In genomic region chr11:20072174-20072573, GRCm38 (mm10) we compare ENCODE assay signal across 10 mouse cellular contexts. TPM values are rescaled to one million over a fixed set of nuclear protein-coding genes. Genes with fewer than 3 reads are reported as not detected.
DNase-seq lines count a peak whose midpoint lies in the region; ATAC-seq and TF ChIP-seq lines count a peak whose summit lies in the region.
"Had no signal": no experiment of that assay in that cellular context is flagged by ENCODE, and none has a peak within 500 bp of the region (broad histone marks: within the 10 kb centered on the region; RNA-seq: fewer than 3 reads in every experiment).

No protein-coding gene starts in this region.

- in situ Hi-C loops in CH12.LX (cut with MboI; ENCODE audit: low pct_ligation_motif_present, low pct_unique_long_range_greater_than_20kb, low sequenced_read_pairs), result loop anchor here (5.0 to 10.0 kb wide), 3 partner anchors 95 to 250 kb away; partner anchors contain the start of gene Spred2

- no peak overlapping the region for H3K9ac ChIP-seq in CH12.LX (ENCODE audit: insufficient read depth, low read depth)
- H3K9ac ChIP-seq in forebrain, postnatal 0 days, result no peak overlapping the region
- H3K9ac ChIP-seq: embryonic facial prominence, embryonic 13.5 days; limb, embryonic 15.5 days had no signal

- TF ChIP-seq CTCF in layer of hippocampus, adult 2 months (conservative IDR thresholded peaks at IDR 0.05), result peak; percentile 91
- TF ChIP-seq CTCF in CH12.LX (conservative IDR thresholded peaks at IDR 0.05 in 1 of 2, IDR thresholded peaks at IDR 0.05 in 1 of 2; ENCODE audit: low read depth in 2 of 2, low read length in 2 of 2), result peak; percentile 36 to 86; a peak in 3 of 4 replicates
- TF ChIP-seq CTCF in forebrain, postnatal 0 days (IDR thresholded peaks at IDR 0.05; ENCODE audit: low read depth), result peak; percentile 79
- TF ChIP-seq CTCF in lung, adult 2 months (IDR thresholded peaks at IDR 0.05; ENCODE audit: insufficient read depth, low read length), result 0 out of 2 replicates have a peak, but pooled peaks have one; percentile 6

- peaks cover 5 to 27% of the 10 kb centered on the region in 2 experiments for H3K4me1 ChIP-seq in CH12.LX (ENCODE audit: control insufficient read depth in 1 of 2, insufficient read depth in 2 of 2)
- H3K4me1 ChIP-seq in forebrain, postnatal 0 days (ENCODE audit: insufficient read depth), result no peaks in the 10 kb centered on the region
- no peaks in the 10 kb centered on the region for H3K4me1 ChIP-seq in lung, adult 2 months (ENCODE audit: control insufficient read depth, insufficient read depth, low read length)
- H3K4me1 ChIP-seq: embryonic facial prominence, embryonic 13.5 days; limb, embryonic 15.5 days had no signal

- peaks cover 5% of the 10 kb centered on the region for H3K79me2 ChIP-seq in CH12.LX (replicated peaks; ENCODE audit: control insufficient read depth, extremely low read depth, insufficient read depth, poor library complexity, severe bottlenecking)

- dilution Hi-C loops in CH12.LX (cut with MboI; ENCODE audit: extremely low pct_ligation_motif_present, extremely low pct_unique_long_range_greater_than_20kb, low sequenced_read_pairs), result no loop called here

- peaks cover 66 to 83% of the 10 kb centered on the region in 2 experiments for H3K36me3 ChIP-seq in CH12.LX (replicated peaks in 1 of 2; ENCODE audit: control insufficient read depth in 1 of 2, insufficient read depth in 1 of 2, low read length in 1 of 2)
- H3K36me3 ChIP-seq in forebrain, postnatal 0 days (ENCODE audit: insufficient read depth), result peaks cover 34% of the 10 kb centered on the region

- no peak for TF ChIP-seq POLR2A in CH12.LX (IDR thresholded peaks at IDR 0.05; ENCODE audit: low read depth, low read length)
- TF ChIP-seq POLR2A in lung, adult 2 months (IDR thresholded peaks at IDR 0.05; ENCODE audit: borderline replicate concordance, extremely low read depth, low read depth, low read length), result no peak

- no peak for TF ChIP-seq EP300 in CH12.LX (IDR thresholded peaks at IDR 0.05; ENCODE audit: low read length)

- peak; percentile 60 for ATAC-seq in forebrain, postnatal 0 days

- no peak overlapping the region for H3K4me3 ChIP-seq in layer of hippocampus, adult 2 months
- H3K4me3 ChIP-seq in CH12.LX (replicated peaks in 1 of 3; ENCODE audit: low read depth in 2 of 3, low read length in 2 of 3, poor library complexity in 1 of 3), result no peak overlapping the region
- H3K4me3 ChIP-seq in forebrain, postnatal 0 days (ENCODE audit: low read depth, low read length), result no peak overlapping the region
- H3K4me3 ChIP-seq in lung, adult 2 months (replicated peaks; ENCODE audit: extremely low read depth, low read depth, low read length), result no peak overlapping the region
- H3K4me3 ChIP-seq: embryonic facial prominence, embryonic 13.5 days; limb, embryonic 15.5 days had no signal

- DNase-seq in layer of hippocampus, adult 2 months (ENCODE audit: low spot score in 2 of 2), result peak; percentile 35 to 53
- no peak for DNase-seq in layer of hippocampus, adult 9-10 months (ENCODE audit: low spot score)
- peak; percentile 67 for DNase-seq in CH12.LX (ENCODE audit: extremely low read depth)
- DNase-seq in adipocyte (ENCODE audit: low spot score), result peak; percentile 63
- peak; percentile 70 for DNase-seq in forebrain, postnatal 0 days
- DNase-seq in lung, adult 2 months, result no peak
- peak; percentile 19 for DNase-seq in thymus, postnatal 25 days
- no peak for DNase-seq in Muller cell, postnatal 12 days (ENCODE audit: inconsistent ontology term)

- H3K9me3 ChIP-seq in CH12.LX (replicated peaks; ENCODE audit: low read length), result no peaks in the 10 kb centered on the region
- no peaks in the 10 kb centered on the region for H3K9me3 ChIP-seq in forebrain, postnatal 0 days (ENCODE audit: low read length)
- H3K9me3 ChIP-seq: embryonic facial prominence, embryonic 13.5 days; limb, embryonic 15.5 days had no signal

- no peak overlapping the region for H3K4me2 ChIP-seq in CH12.LX (ENCODE audit: insufficient read depth, low read depth, poor library complexity, severe bottlenecking)
- H3K4me2 ChIP-seq in forebrain, postnatal 0 days (ENCODE audit: low read depth), result no peak overlapping the region
- H3K4me2 ChIP-seq: embryonic facial prominence, embryonic 13.5 days; limb, embryonic 15.5 days had no signal

- WGBS in forebrain, postnatal 0 days, result 70% methylated on average over 3 of the region's 3 CpGs
- WGBS in lung, adult 2 months, result 62% methylated on average over 3 of the region's 3 CpGs

- H3K27me3 ChIP-seq in CH12.LX (replicated peaks), result no peaks in the 10 kb centered on the region
- no peaks in the 10 kb centered on the region for H3K27me3 ChIP-seq in forebrain, postnatal 0 days (ENCODE audit: insufficient read depth, low read length)
- H3K27me3 ChIP-seq: embryonic facial prominence, embryonic 13.5 days; limb, embryonic 15.5 days had no signal

- no peak overlapping the region for H3K27ac ChIP-seq in layer of hippocampus, adult 2 months
- H3K27ac ChIP-seq in CH12.LX (ENCODE audit: insufficient read depth, low read depth), result no peak overlapping the region
- H3K27ac ChIP-seq in forebrain, postnatal 0 days (ENCODE audit: low read depth, low read length), result no peak overlapping the region
- H3K27ac ChIP-seq: embryonic facial prominence, embryonic 13.5 days; limb, embryonic 15.5 days had no signal

- TF ChIP-seq RAD21 in CH12.LX (IDR thresholded peaks at IDR 0.05; ENCODE audit: low read depth, low read length), result peak; percentile 71

TF ChIP-seq in CH12.LX, 34 proteins besides CTCF, POLR2A, EP300 and RAD21:
- peak; percentile 84 for TF ChIP-seq SMC3 (IDR thresholded peaks at IDR 0.05; ENCODE audit: low read depth, low read length)
- no peak for TF ChIP-seq NELFE (IDR thresholded peaks at IDR 0.05; ENCODE audit: low read depth, low read length)
- no peak for TF ChIP-seq MYC (IDR thresholded peaks at IDR 0.05; ENCODE audit: low read depth, low read length)
- no peak for TF ChIP-seq SIN3A (IDR thresholded peaks at IDR 0.05; ENCODE audit: low read length)
- TF ChIP-seq ZKSCAN1 (IDR thresholded peaks at IDR 0.05; ENCODE audit: borderline replicate concordance, low read depth, low read length), result no peak
- TF ChIP-seq ELF1 (IDR thresholded peaks at IDR 0.05; ENCODE audit: low read depth, low read length), result no peak
- no peak for TF ChIP-seq USF1 (IDR thresholded peaks at IDR 0.05; ENCODE audit: low read depth, low read length)
- no peak for TF ChIP-seq USF2 (conservative IDR thresholded peaks at IDR 0.05; ENCODE audit: low read depth, low read length)
- TF ChIP-seq GABPA (IDR thresholded peaks at IDR 0.05; ENCODE audit: insufficient replicate concordance, low read depth, low read length), result no peak
- no peak for TF ChIP-seq UBTF (IDR thresholded peaks at IDR 0.05; ENCODE audit: low read depth, low read length)
- TF ChIP-seq ZC3H11A (IDR thresholded peaks at IDR 0.05; ENCODE audit: low read depth, low read length), result peak; percentile 54; the same call in 1 of the 2 replicates

RNA-seq across cellular contexts. Expression of gene Actr2, which starts 40.5 kb away (rescaled TPM):
- 100 to 1,000 TPM; 330 to 344 TPM for total RNA-seq in layer of hippocampus, adult 2 months (2021)
- 141 and 159 TPM in 2 replicates for total RNA-seq in CH12.LX (2012; rRNA removed)
- 189 and 196 TPM in 2 replicates for total RNA-seq in CH12.LX (2014; rRNA removed)
- polyA plus RNA-seq in CH12.LX (2012; ENCODE audit: insufficient read length, low read depth), result 307 and 327 TPM in 2 replicates
- total RNA-seq in forebrain, postnatal 0 days (2014; rRNA removed), result 70.9 and 79.5 TPM in 2 replicates
- polyA plus RNA-seq in forebrain, postnatal 0 days (2015; fragmentation: Nextera tagmentation; extraction: Ambion mirVana), result 158 and 179 TPM in 2 replicates
- 22.5 and 37.7 TPM in 2 replicates for polyA plus RNA-seq in lung, adult 2 months (2012; rRNA removed)

Comparison
In these comparisons a context has a peak if more than half of its experiments do, and no peak if none do; other contexts are left out.
1. DNase-seq: peak in layer of hippocampus, adult 2 months (2 of 2), CH12.LX (single experiment), adipocyte (single experiment), forebrain, postnatal 0 days (single experiment) and thymus, postnatal 25 days (single experiment); none in layer of hippocampus, adult 9-10 months (single experiment), lung, adult 2 months (single experiment) and Muller cell, postnatal 12 days (single experiment).
2. CTCF ChIP-seq: peak in every context shown above with its lines; median percentile 91 in layer of hippocampus, adult 2 months; 79 in forebrain, postnatal 0 days; 61 in CH12.LX; 6 in lung, adult 2 months.